Mouse (Mus musculus) urinary bladder, postnatal 36 days (tissue): Measurements from ENCODE around the gene Metap2.

ENCODE experiments used
- DNase-seq, 2 experiments: peaks; one replicate each; pipeline ENCODE4 v3.0.0; 2022; ENCODE audit warnings: low spot score in 2 of 2, mixed read lengths in 1 of 2

Gene Metap2

DNA sequence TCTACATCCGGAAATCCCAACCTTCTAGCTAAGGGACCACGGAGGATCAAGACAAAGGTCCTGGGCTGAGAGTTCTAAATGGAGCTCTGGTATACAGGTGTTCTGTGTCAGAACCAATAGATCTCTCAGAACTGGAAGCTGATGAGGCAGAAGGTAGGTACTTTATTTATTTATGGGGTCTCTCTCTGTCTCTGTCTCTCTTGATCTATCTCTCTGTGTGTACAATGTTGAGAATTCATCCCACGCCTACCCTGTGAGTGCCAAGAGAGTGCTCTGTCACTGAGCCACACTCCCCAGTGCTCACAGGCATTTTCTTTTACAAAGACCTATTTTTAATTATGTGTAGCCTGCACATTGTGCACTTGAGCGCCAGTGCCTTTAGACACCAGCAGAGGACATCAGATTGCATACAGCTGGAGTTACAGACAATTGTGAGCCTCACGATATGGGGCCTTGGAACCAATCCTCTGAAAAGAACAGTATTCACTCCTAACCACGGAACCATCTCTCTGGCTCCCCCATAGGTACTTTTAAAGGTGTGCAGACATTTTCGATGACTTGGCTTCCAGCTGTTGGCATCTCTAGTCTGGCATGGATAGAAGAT is at the start of gene Metap2:
Metap2 (minus strand) TSS at position 51 of the 604 bp plus-strand sequence.
- no peak for DNase-seq

DNA sequence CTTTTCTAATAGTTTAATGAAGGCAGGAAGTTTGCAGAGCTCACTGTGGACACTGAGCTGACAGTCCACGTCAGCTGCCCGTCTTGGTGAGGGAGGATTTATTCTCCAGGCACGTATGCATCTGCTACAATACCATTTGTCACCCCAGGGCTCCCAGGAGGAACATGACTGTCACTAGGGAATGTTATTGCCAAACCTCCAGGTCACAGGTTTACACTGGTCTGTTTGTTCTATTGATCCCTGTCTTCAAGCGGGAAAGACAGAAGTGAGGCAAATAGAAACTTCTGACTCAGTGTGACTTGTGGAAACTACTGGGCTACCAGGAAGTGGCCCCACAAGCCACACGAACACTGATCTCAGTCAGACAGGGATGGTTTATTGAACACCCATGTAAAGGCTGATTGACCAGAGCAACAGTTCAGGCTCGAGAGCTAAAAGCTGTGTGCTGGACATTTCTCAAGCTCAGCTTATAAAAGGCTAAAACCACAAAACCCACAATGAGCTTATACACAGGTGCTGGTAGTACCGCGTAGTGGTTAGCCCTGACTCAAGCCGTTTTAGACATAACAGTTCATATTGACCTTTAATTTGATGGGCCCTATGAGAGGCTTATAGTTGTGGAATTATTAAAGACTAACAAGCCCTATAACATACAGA is 49.1 kb upstream of the Metap2 start:
- no peak for DNase-seq

DNA sequence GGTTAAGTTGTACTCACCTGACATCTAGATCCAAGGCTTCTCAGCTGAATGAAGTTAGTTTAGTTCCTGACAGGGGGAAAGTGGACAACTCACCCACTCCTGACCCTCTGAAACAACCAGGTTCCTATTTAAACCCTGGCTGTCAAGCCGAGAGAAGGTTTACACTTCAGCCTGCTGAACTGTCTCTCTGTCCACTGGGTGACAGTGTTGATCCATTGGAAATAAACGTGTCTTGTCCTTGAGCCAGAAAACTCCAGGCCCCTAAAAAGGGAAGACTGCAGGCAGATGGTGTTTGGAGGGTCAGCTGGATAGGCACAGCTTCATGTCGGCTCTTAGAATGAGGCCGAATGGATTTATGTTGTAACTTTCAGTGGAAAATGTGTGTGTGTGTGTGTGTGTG is 48.5 kb upstream of the Metap2 start:
- no peak for DNase-seq

DNA sequence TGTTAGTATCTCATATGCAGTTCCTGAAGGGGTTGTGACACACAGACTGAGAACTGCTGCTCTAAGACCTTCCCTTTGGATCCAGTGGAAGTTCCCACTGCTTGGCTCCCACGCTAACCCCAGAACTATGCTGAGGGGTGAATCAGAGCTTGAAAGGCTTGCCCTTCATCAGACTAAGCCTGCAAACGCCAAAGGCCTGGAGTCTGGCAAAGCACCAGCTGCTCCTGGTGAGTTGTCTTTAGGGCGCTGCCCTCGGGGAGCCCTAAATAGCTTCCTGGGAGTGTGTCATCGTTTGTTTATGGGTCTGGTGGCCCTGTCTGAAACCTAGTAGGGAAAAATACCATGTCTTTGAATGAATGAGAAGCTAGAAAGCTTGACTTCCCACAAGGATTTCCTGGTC is 47.3 kb upstream of the Metap2 start:
- DNase-seq, result no peak

DNA sequence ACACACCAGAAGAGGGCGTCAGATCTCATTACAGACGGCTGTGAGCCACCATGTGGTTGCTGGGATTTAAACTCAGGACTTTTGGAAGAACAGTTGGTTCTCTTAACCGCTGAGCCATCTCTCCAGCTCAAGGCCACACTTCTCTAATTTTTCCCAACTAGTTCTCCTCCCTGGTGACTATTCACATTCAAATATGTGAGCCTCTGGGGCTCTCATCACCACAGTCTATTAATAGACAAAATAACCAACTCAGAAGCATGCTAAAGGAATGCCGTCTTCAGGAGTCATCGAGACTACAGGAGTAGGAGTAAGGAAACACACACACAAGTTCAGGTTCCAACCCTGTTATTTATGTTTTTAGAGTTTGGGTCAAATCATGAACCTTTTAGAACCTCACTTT is 43.4 kb upstream of the Metap2 start:
- DNase-seq, result no peak

DNA sequence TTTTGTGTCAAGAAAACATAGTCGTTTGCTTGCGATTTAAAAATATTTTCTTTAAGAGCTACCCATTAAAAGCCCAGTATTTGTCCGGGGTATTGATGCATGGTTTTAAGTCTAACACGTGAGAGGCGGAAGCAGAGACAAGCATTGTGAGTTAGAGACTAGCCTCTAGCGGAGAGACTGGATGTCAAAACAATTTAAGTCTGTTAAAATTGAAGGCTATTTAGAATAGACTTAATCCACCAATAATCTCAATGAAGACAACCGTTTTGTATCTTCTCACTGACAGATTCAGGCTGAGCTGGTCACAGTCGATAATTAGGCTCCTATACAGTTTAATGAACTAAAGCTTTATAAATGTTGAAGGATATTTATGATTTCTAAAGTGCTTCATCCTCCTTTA is 42.8 kb upstream of the Metap2 start:
- DNase-seq, result no peak

DNA sequence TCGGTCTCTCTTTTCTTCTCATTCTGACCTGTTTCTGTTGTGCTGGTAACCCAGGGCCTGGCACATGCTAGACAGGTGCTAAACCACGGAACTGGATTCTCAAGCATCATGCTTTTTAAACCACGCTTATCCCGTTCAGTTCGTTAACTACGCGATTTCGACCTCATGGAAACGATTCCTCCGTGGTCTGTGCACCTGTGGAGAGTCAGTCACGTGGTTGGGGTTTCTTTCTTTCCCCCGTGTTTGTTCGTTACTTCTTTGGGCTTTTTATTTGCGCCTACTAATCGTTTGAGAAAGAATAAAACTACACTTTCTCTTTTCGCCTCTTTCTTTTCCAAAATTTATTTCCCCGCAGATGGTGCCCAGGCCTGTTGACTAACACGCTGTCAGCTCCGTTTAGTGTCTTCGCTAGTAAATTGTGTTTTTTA is 42.0 kb upstream of the Metap2 start:
- DNase-seq, result no peak

DNA sequence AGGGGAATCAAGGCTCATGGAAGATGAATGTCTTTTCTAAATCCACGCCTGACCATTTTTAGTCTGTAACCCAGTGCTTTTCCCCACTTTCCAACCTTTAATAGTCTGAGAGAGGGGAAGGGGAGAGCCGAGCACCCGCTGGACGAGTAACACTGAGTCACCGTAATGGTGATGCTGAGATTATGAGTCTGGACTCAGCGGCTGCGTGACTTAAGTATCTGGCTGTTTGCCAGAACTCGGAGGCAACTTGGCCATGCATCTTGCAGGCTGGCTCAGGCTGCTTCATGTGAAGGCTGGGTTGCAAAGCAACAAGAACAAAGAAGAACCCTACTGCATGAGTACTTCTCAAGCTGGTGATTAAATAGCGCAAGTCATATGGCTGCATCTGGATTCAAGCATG is 37.1 kb upstream of the Metap2 start:
- peak; percentile 17 to 54 for DNase-seq

DNA sequence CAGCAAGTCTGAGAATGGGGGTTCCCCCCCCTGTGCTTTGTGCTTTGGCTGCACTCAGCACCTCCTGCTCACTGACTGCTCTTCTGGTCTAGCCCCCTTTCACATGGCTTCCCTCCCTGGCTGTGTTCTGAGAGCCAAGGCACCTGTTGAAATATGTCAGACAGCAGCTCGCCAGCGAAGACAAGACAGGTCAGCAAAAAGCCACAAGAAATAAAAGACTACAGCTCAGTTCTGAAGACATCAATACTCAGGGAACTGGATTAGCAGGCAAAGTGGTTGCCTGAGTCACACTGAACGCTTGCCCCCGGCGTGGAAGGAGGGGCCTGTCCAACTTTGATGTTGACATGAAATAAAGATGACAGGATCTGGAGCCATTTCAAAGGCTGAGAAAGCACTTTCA is 36.0 kb upstream of the Metap2 start:
- no peak for DNase-seq

DNA sequence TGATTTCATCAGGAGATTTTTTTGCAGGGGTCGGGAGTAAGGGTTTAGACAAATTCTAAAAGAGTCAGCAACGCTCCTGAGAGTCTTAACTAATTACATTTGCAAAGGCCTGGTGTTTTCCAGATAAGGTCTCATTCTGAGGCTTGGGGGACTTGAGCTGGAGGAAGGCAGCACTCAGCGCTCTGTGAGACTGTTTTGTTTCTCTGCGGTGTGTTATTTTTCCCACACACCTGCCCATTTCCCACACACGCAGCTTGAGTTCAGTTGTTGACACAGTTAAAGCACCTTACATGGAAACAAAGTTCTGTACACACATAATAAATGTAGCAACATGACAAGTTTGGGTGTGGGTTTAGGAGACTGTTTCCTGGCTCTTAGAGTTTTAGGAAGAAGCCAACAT is 35.1 kb upstream of the Metap2 start:
- DNase-seq, result no peak

DNA sequence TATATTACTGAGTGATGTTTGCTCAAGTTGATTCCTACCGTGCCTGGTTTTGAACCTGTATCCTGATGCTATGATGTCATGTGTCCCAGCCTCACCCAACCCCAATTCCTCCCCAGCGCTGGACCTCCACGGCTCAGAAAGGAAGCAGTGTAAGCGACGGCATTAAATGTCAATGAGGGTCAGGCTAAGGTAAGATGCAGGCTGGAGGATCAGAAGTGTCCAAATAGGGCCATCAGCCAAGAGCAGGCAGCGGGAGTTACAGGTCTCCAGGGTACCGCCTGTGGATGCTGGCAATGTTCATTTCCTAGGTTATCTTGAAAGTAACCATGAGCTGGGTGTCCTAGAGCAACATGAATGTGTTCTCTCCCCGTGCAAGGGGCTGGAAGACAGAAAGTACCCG is 34.5 kb upstream of the Metap2 start:
- DNase-seq, result no peak

DNA sequence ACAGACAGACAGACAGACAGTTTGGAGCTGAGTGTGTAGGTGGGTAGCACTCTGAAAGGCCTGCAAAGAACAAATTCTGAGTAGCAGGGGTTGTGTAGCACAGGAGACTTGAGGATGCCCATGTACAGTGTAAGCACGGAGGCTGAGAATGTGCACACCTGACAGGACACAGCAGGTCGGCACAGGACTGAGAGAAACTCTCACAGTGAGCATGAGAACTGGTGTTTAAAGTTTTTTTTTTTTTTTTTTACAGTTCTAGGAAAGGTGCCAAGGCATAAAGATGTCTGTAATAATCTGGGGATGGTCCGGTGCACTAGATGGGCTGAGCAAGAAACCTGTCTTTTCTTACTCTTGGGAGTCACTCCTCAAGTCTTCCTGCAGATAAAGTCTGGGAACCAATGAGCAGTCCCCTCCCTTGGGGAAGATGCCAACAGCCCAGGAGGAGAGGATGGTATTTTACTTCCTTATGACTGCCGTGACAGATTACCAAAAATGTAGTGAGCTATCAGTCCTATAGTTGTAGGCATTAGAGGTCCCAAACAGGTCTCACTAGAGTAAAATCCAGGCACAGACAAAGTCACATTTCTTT is 33.4 kb upstream of the Metap2 start:
- no peak for DNase-seq

DNA sequence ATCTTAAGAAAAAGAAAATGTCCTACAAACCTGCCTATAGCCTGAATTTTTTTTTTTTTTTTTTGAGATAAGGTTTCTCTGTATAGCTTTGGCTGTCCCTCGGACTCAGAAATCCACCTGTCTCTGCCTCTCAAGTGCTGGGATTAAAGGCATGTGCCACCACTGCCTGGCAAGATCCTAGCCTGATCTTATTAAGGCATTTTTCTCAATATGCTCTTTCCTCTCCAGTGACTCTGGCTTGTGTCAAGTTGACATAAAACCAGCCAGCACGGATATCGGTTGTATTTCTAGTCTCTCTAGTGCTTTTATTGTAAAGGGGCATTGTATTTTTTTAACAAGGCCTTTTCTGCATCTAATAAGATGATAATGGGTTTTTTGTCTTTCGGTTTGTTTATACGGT is 27.8 kb upstream of the Metap2 start:
- no peak for DNase-seq

DNA sequence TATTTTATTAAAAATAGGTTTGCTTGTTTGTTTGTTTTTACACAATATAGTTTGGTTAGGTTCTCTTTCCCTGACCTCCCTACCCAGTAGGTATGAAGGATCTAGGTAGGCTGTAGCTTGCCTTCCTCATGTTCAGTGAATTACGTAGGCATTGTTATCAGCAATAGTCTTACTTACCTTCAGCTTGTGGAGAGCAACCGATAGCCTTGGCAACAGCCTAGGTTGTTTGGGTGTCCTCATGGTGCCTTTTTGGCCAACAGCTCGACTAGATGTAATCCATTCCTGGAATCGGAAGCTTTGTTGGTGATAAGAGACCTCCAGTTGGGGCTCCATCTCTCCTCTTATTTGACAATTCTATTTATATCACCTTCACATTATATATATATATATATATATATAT is 24.3 kb upstream of the Metap2 start:
- no peak for DNase-seq

DNA sequence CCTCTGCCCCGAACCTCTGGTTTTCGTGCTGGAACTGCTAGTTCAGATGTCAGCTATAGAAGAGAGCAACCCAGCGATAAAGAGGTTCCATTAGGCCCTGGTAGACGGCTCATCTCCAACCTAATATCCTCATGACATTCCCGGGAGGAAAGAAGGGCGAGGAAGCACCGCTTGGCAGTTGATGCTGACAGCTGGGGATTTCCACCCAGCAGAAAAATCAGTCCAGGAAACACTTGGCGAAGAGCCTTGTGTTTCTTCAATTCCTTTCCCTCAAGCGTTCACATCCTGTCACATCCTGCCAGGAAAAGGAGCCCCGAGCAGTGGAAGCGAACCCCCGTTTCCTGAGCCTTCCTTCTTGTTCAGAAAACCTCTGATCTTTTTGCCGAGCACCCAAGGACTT is 22.3 kb upstream of the Metap2 start:
- DNase-seq, result no peak

DNA sequence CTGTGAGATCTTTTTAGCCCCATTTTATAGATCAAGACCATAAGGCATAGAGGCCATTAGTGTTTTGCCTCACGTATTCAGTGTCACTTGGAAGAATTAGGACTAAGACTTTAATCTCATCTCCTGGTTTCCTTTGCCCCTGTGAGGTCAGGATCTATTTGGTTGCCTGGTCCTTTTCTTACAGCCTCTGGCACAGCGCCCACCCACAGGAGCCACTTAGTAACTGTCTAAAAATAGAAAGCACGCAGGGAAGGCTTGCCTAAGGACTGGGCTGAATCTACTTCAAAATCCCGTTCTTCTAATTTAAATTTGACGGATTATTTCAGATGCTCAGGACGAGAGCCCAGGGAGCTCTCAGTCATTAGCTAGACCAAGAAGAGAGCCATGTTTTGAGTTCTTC is 21.8 kb upstream of the Metap2 start:
- peak in 1 of 2 experiments; percentile 5 for DNase-seq

DNA sequence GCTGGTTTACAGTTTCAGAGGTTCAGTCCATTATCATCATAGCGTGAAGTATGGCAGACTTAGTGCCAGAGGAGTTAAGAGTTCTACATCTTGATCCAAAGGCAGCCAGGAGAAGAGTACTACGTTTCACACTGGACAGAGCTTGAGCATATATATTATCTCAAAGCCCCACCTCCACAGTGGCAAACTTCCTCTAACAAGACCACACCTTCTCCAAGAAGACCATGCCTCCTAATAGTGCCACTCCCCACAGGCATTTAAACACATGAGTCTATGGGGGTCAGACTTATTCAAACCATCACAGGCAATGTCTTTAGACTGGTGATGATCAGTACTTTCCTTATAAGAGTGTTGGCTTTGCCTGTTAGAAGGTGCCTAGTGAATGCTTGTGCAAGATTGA is 21.2 kb upstream of the Metap2 start:
- DNase-seq, result no peak

DNA sequence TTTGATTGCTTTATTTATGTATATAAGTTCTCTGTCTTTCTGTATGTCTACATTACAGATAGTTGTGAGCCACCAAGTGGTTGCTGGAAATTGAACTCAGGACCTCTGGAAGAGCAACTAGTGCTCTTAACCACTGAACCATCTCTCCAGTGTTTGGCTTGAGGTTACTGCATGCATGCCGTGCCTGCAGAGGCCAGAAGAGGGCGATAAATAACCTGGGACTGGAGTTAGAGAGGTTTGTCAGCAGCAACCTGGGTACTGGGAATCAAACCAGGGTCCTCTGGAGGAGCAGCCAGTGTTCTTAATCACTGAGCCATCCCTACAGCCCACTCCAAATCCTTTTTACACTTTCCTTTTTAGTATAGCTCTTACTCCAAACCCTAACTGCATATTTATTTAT is 19.9 kb upstream of the Metap2 start:
- no peak for DNase-seq

DNA sequence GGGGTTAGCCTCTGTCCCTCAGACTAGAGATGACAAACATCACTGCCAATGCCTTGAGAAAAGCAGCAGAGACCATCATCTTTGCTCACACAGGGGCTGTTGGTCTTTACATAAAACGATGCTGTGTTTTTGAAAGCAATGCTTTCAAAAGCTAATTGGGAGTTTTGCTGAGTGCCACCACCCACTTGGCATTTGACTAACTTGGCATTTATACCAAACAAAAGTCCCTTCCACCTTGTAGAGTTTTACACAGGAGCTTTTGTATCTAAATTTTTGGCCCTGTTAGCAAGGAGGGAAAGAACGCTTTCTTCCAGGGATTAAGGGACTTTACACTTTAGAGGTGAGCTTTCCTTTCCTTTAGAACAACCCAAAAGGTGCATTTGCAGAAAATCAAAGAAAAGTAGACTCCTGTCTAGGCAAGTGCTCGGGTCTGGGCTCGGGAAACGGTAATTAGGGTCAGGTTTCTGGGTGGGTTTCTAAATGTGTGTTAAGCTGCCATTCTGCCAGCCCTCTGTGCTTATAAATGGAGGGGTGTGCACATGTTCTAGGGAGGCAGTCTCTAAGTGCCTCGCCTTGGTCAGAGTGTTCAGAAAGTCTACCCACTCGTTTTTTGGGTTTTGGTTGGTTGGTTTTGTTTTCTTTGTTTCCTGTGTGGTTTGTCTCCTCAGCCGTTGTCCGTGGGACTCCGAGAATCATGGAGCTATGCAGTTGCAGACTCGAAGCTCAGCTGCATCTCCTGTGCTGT is 18.8 kb upstream of the Metap2 start:
- DNase-seq, result no peak

DNA sequence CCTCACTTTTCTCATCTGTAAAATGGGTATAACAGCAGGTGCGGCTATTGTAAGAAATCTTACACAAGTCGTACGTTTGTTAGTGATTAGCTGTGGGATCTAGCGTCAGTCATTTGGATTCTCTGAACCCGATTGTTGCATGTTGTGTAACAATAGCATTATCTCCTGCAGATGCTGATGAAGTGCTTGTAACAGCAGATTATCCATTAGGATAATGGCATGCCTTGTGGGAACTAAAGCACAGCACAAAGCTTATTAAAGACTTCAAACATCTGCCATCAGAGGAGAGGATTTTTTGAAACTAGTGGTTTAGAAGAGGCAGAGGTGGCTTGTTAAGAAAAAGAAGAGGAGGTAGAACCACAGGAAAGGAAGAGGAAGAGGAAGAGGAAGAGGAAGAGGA is 16.6 kb upstream of the Metap2 start:
- DNase-seq, result no peak

DNA sequence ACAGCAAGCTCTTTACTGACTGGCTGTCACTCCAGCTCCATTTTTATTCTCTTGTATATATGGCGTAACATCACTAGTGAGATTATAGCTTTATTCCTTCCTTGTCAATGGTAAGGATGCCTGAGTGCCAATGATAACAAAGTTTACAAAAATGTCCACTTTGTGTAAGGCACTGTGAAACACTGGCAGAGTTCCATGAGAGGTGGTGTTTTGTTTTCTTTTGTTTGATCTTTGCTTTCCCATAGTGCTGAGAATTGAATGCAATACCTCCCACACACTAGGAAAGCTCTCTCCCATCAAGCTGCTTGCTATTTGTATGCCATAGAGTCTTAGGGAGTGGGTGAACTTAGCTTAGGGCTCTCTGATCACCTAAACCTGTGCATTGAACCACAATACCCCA is 16.0 kb upstream of the Metap2 start:
- DNase-seq, result no peak

DNA sequence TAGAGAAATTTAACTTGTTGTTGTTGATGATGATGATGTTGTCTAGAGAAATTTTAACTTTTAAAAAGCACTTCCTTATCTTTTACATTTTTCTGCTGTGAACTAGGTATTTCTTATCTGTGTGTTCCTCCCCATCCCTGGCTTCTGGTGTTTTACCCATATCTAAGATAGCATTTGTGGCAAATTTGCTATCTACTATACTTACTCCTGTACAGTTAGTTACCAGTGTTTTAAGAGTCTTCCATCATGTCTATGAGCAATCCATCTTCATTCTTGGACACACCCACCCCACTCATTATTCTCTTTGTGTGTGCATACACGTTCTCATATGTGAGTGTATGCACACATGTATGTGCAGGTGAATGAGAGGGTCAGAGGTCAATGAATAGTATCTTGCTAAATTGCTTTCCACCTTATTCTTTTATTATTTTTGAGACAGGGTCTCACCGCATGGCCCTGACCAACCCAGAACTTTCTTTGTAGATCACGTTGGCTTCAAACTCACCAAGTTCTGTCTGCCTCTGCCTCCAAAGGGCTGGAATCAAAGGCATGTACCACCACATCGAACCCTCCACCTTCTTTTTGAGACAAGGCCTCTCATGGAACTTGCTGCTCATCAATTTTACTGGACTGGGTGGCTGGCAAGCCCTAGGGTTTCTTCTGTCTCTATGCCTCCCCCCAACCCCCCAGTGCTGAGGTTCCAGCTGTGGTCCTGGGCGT is 15.4 kb upstream of the Metap2 start:
- no peak for DNase-seq
